Mouse (Mus musculus) spleen, adult 2 months (tissue): ENCODE results near the gene Nthl1. TPM values are rescaled to one million over a fixed set of nuclear protein-coding genes. Genes with fewer than 3 reads are reported as not detected.

ENCODE experiments used
- DNase-seq, 2 experiments: peaks; one replicate each; pipeline versions ENCODE4 v3.0.0 to v3.0.0-alpha.2; 2012 to 2021; ENCODE audit warnings: low spot score in 2 of 2, low read depth in 1 of 2
- H3K27ac ChIP-seq: fragments of 200-500 bp; 2 replicates; pipeline ENCODE4 v1.5.1; 2012; ENCODE audit warnings: low read length, inconsistent platforms; ENCODE audit not compliant: insufficient read depth
- H3K27me3 ChIP-seq: fragments of 200-500 bp; 2 replicates; pipeline ENCODE4 v1.6.1; 2012; ENCODE audit warnings: mild to moderate bottlenecking, moderate library complexity, low read length, inconsistent platforms; ENCODE audit not compliant: control insufficient read depth, insufficient read depth
- H3K36me3 ChIP-seq: fragments of 200-500 bp; 2 replicates; pipeline ENCODE4 v1.6.1; 2012; ENCODE audit warnings: mild to moderate bottlenecking, low read length, inconsistent platforms; ENCODE audit not compliant: control insufficient read depth, insufficient read depth
- H3K4me1 ChIP-seq: fragments of 200-500 bp; 2 replicates; pipeline ENCODE4 v1.6.1; 2011; ENCODE audit warnings: inconsistent platforms; ENCODE audit not compliant: control insufficient read depth, insufficient read depth, insufficient read length
- H3K4me3 ChIP-seq: fragments of 200-500 bp; 2 replicates; pipeline ENCODE4 v1.5.1; 2011; ENCODE audit warnings: mild to moderate bottlenecking, inconsistent platforms; ENCODE audit not compliant: insufficient read depth, insufficient read length; ENCODE audit errors: extremely low read depth
- CTCF ChIP-seq: fragments of 200-500 bp; IDR thresholded peaks from 2 replicates; pipeline ENCODE4 v1.5.1; 2011; ENCODE audit warnings: mild to moderate bottlenecking, inconsistent platforms; ENCODE audit not compliant: insufficient read depth, insufficient read length, insufficient replicate concordance; ENCODE audit errors: extremely low read depth
- POLR2A ChIP-seq: fragments of 200-500 bp; IDR thresholded peaks from 2 replicates; pipeline ENCODE4 v1.6.1; 2011; ENCODE audit warnings: low read depth, low read length, inconsistent platforms
- WGBS: fragments of 180-500 bp; shearing (Covaris S2); methylation state at CpG from one replicate; pipeline ENCODE4 v1.1.7; 2018; 5-methylcytosine and 5-hydroxymethylcytosine counted together
- polyA plus RNA-seq: library from polyadenylated mRNA; depleted of rRNA; stranded (reverse); fragments of >200 nt; gene quantifications from 2 replicates; pipeline ENCODE4 v1.2.3, GENCODE M21; 2012

Gene Nthl1
- polyA plus RNA-seq, 1 experiment: 8.1 TPM

DNA sequence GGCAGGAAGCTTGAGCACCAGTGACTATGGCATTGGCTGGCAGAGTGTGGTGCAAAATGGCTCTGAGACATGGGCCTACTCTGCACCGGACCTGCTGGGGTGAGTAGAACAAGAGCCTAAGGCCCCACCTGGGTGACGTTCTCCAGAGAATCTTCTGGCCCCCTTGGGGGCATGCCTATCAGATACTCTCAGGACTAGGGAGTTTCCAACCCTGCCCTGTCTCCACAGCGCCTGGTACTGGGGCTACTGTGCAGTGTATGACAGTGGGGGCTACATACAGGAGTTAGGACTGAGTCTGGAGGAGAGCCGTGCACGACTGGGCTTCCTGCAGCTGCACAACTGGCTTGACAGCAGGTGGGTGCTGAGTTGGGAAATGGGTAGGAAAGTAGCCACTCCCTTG lies 39.2 kb upstream of the Nthl1 start:
- H3K27ac ChIP-seq: no peak overlapping the region
- no peak for DNase-seq
- 89% methylated on average over 5 of the region's 5 CpGs for WGBS
- H3K4me3 ChIP-seq: no peak overlapping the region
- peaks cover 47% of the 10 kb centered on the region for H3K36me3 ChIP-seq
- no peaks in the 10 kb centered on the region for H3K27me3 ChIP-seq
- no peaks in the 10 kb centered on the region for H3K4me1 ChIP-seq
- no peak for TF ChIP-seq CTCF
- no peak for TF ChIP-seq POLR2A

DNA sequence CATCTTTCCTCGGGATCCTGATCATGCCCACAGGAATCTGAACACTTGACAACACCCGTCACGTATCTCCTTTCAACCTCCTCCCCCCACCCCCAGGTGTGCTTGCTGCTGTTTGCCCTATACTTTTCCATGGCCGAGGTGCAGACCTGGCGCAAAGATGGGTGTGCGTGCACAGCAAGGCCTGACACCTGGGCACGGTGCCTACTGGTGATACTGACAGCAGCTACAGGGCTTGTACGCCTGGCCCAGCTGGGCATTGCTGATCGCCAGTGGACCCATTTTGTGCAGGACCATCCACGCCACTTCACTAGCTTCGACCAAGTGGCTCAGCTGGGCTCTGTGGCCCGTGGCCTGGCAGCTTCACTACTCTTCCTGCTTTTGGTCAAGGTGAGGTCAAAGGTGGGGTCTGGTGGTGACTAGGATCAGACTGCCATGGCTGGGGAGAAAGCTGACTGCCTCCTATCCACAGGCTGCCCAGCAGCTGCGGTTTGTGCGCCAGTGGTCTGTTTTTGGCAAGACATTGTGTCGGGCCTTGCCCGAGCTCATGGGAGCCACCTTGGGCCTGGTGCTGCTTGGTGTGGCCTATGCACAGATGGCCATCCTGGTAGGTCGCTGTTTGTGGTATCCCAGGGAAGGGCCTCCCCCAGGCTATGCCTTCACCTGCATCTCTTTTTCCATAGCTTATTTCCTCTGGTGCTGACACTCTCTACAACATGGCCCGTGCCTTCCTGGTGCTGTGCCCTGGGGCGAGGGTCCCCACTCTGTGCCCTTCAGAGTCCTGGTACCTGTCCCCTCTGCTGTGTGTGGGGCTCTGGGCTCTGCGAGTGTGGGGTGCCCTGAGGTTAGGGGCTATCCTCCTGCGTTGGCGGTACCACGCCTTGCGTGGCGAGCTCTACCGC lies 38.2 kb upstream of the Nthl1 start:
- Histone ChIP-seq H3K4me3 (no peak overlapping the region), H3K27me3 (no peaks in the 10 kb centered on the region), H3K36me3 (peaks cover 52% of the 10 kb centered on the region), H3K4me1 (no peaks in the 10 kb centered on the region), H3K27ac (no peak overlapping the region)
- no peak for DNase-seq
- 94% methylated on average over 26 of the region's 26 CpGs for WGBS
- no peak for TF ChIP-seq CTCF

DNA sequence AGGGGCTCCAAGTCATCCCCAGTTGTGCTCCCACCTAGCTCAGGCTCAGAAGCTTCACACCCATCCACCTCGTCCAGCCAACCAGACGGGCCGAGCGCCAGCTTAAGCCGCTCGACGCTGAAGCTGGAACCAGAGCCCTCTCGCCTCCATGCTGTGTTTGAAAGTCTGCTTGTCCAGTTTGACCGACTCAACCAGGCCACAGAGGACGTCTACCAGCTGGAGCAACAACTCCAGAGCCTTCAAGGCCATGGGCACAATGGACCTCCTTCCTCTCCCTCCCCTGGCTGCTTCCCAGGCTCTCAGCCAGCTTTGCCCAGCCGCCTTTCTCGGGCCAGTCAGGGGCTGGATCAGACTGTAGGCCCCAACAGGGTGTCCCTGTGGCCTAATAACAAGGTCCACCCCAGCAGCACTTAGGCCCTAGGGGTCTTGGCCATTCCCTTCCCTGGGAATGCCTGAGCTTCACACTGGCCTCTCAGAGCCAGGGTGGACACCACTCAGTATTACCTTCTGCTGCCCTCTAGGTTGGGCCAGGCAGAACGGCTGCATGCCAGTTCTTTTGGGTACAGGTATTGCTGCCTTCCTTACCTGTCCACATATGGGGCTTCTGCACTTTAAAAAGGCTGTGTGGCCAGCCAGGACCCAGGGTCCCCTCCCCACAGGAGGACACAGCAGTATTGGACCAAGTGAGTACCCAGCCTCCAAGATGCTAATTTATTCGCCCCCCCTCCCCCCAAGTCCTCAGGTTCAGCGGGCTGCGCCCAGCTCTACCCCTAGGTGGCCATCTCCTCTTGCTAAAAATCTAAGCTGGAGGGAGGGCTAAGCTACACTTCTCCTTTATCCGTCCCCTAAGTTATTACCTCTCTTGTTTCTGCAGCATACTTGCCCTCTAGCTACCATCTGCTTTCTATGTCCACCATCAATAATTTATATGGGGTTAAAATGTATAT lies 37.1 kb upstream of the Nthl1 start:
- whole genome bisulfite sequencing: 87% methylated on average over 17 of the region's 17 CpGs
- Histone ChIP-seq H3K27me3 (no peaks in the 10 kb centered on the region), H3K4me3 (no peak overlapping the region), H3K27ac (no peak overlapping the region), H3K36me3 (peaks cover 56% of the 10 kb centered on the region), H3K4me1 (no peaks in the 10 kb centered on the region)
- no peak for TF ChIP-seq CTCF
- no peak for DNase-seq

DNA sequence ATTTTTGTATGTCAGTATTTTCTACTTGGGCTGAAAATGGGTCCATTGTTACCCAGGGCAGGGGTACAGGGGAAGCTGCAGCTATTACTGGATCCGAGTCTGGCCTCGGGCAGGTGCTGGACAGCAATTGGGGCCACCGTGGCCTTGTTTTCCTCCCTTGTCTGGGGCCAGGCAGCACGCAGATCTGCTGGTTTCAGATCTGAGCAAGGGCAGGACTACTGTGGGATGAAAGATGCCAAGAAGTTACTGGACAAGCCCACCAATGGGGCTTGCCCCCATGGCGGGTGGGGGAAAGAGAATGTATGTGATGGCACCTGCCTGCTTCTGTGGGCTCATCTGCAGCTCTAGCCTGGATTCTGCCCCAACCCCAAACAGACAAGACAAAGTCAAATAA lies 36.4 kb upstream of the Nthl1 start:
- Histone ChIP-seq H3K27me3 (no peaks in the 10 kb centered on the region), H3K36me3 (peaks cover 58% of the 10 kb centered on the region), H3K4me1 (no peaks in the 10 kb centered on the region), H3K27ac (no peak overlapping the region), H3K4me3 (no peak overlapping the region)
- no peak for TF ChIP-seq POLR2A
- no peak for TF ChIP-seq CTCF
- 85% methylated on average over 5 of the region's 5 CpGs for WGBS
- DNase-seq: no peak

DNA sequence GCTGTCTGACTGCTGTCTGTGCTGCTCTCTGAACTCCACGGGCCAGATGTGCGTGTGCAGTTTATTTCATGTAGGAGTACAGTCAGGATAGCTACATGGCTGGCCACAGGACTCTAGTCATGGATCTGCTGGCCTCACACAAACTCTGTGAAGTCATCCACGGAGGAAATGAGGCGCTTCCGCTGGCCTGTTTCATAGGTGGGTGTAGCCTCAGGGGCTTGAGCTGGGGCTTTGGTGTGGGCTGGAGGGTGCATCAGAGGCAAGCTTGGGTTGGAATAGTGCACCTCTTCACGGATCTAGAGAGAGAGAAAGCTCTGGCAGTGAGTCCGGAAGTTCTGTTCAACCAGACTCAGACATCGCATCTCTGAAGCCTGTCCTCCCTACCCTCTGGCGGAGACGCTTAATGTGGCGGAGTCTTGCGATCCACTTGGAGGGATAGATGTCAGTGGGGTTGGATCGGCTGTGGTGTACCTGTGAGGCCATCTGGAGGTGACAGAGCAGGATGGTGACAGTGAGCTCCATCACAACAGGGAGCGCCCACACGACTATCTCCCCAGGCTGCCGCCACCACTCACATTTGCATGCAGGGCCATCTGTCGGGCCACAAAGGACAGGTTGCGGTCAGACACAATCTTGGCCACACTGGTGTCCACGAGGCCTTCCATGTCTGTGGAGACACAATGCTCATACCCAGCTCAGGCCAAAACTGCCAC lies 35.9 kb upstream of the Nthl1 start:
- Histone ChIP-seq H3K4me1 (no peaks in the 10 kb centered on the region), H3K4me3 (no peak overlapping the region), H3K27ac (no peak overlapping the region), H3K27me3 (no peaks in the 10 kb centered on the region), H3K36me3 (peaks cover 57% of the 10 kb centered on the region)
- no peak for TF ChIP-seq POLR2A
- no peak for TF ChIP-seq CTCF
- no peak for DNase-seq
- WGBS: 92% methylated on average over 19 of the region's 19 CpGs

DNA sequence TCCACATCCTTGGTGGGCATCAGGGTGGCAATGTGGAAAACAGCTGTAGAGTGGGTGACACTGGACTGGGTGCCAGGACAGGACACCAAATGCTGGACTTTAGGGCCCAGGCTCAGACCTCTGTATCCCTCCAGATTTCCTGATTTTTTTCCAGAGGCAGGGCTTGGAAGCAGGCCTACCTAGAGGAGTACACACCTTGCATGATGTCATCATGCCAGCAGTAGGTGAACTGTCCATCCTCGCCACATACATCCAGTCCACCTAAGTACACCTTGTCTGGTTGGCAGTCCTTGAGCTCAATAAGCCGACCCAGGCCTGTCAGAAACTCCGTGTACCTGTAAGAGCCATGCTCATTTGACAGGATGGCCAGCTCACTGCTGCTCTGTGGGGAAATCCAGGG lies 34.5 kb upstream of the Nthl1 start:
- Histone ChIP-seq H3K36me3 (peaks cover 56% of the 10 kb centered on the region), H3K27me3 (no peaks in the 10 kb centered on the region), H3K4me3 (no peak overlapping the region), H3K27ac (no peak overlapping the region), H3K4me1 (no peaks in the 10 kb centered on the region)
- WGBS: 93% methylated on average over 3 of the region's 3 CpGs
- no peak for TF ChIP-seq CTCF
- no peak for TF ChIP-seq POLR2A
- DNase-seq: no peak
